Mouse (Mus musculus): Measurements from ENCODE around the gene Pcdh17.

GRCm38 (mm10) chr14:84440903-84441302 lies 2.5 kb upstream of the Pcdh17 start:
- TF ChIP-seq CTCF (IDR thresholded peaks at IDR 0.05; ENCODE audit: insufficient read depth, low read depth, low read length): no peak
- TF ChIP-seq POLR2A (IDR thresholded peaks at IDR 0.05; ENCODE audit: insufficient read depth, low read depth, low read length): no peak

Data from olfactory bulb, adult 2 months (tissue).